Mouse (Mus musculus): ENCODE results near the gene Csnk2a1. TPM values are rescaled to one million over a fixed set of nuclear protein-coding genes. Genes with fewer than 3 reads are reported as not detected.
A peak's percentile ranks its signal among the peaks of the same experiment; 100 is the strongest.

Csnk2a1 gene
- total and polyA plus RNA-seq, 3 experiments = 88.5 to 130 TPM; not detected in 1

- Histone ChIP-seq H3K79me2 (ENCODE audit: control insufficient read depth, insufficient read depth, low read length, poor library complexity) (peaks cover 31% of the 10 kb centered on the region), H3K9ac (ENCODE audit: control insufficient read depth, low read depth, low read length, poor library complexity, severe bottlenecking) (no peak overlapping the region), H3K4me1 (ENCODE audit: control insufficient read depth in 1 of 2, insufficient read depth in 2 of 2, low read length in 2 of 2) (peaks cover 0 to 15% of the 10 kb centered on the region in 2 experiments; a peak in 1 of 4 replicates), H3K36me3 (ENCODE audit: control insufficient read depth in 1 of 2, insufficient read depth in 2 of 2, low read length in 2 of 2) (peaks cover 0 to 11% of the 10 kb centered on the region in 2 experiments; a peak in 2 of 4 replicates), H3K27me3 (ENCODE audit: control insufficient read depth in 1 of 2, insufficient read depth in 2 of 2, low read length in 2 of 2) (no peaks in the 10 kb centered on the region), H3K4me3 (ENCODE audit: control insufficient read depth in 1 of 2, insufficient read depth in 1 of 2, low read depth in 2 of 2, low read length in 2 of 2) (no peak overlapping the region), H3K27ac (ENCODE audit: control insufficient read depth, low read depth, low read length) (no peak overlapping the region), H3K9me3 (replicated peaks; ENCODE audit: insufficient read depth, low read length) (no peaks in the 10 kb centered on the region)
- TF ChIP-seq ZNF384 (IDR thresholded peaks at IDR 0.05; ENCODE audit: low read depth, low read length) (peak; percentile 66; the same call in 1 of the 2 replicates), CHD2 (IDR thresholded peaks at IDR 0.05; ENCODE audit: low read length) (no peak), NELFE (IDR thresholded peaks at IDR 0.05; ENCODE audit: low read depth, low read length) (no peak), ZMIZ1 (IDR thresholded peaks at IDR 0.05; ENCODE audit: low read depth, low read length) (no peak), MAZ (IDR thresholded peaks at IDR 0.05; ENCODE audit: low read depth, low read length) (no peak), POLR2AphosphoS5 (IDR thresholded peaks at IDR 0.05; ENCODE audit: borderline replicate concordance, low read depth, low read length) (no peak)
- DNase-seq (ENCODE audit: low read depth, low spot score) = no peak
These were observed 65.8 kb downstream of the Csnk2a1 start for GRCm38 (mm10) chr2:152292475-152292874.

- no peaks in the 10 kb centered on the region for H3K9me3 ChIP-seq (replicated peaks; ENCODE audit: insufficient read depth, low read length)
- peak overlapping the region; percentile 71 for H3K9ac ChIP-seq (ENCODE audit: control insufficient read depth, low read depth, low read length, poor library complexity, severe bottlenecking)
These were observed 66.6 kb downstream of the Csnk2a1 start for GRCm38 (mm10) chr2:152293179-152293726.

GRCm38 (mm10) chr2:152293727-152294475 is 67.3 kb downstream of the Csnk2a1 start, which contains the start of gene Tbc1d20:
Gene Tbc1d20, plus strand, starts transcription at chr2:152293828.
- no peaks in the 10 kb centered on the region for H3K9me3 ChIP-seq (replicated peaks; ENCODE audit: insufficient read depth, low read length)
- peak; percentile 95 for DNase-seq (ENCODE audit: low read depth, low spot score)
- H3K4me1 ChIP-seq (ENCODE audit: control insufficient read depth in 1 of 2, insufficient read depth in 2 of 2, low read length in 2 of 2) = peaks cover 0 to 15% of the 10 kb centered on the region in 2 experiments; a peak in 1 of 4 replicates
- H3K4me3 ChIP-seq (ENCODE audit: control insufficient read depth in 1 of 2, insufficient read depth in 1 of 2, low read depth in 2 of 2, low read length in 2 of 2) = peak within 1 kb of the TSS; percentile 91 to 98
- H3K79me2 ChIP-seq (ENCODE audit: control insufficient read depth, insufficient read depth, low read length, poor library complexity) = peaks cover 38% of the 10 kb centered on the region
- H3K27me3 ChIP-seq (ENCODE audit: control insufficient read depth in 1 of 2, insufficient read depth in 2 of 2, low read length in 2 of 2) = no peaks in the 10 kb centered on the region
- peak within 1 kb of the TSS; percentile 92 for H3K9ac ChIP-seq (ENCODE audit: control insufficient read depth, low read depth, low read length, poor library complexity, severe bottlenecking)
- peaks cover 0 to 11% of the 10 kb centered on the region in 2 experiments; a peak in 2 of 4 replicates for H3K36me3 ChIP-seq (ENCODE audit: control insufficient read depth in 1 of 2, insufficient read depth in 2 of 2, low read length in 2 of 2)
- H3K27ac ChIP-seq (ENCODE audit: control insufficient read depth, low read depth, low read length) = peak within 1 kb of the TSS; percentile 17
- TF ChIP-seq CHD1 (IDR thresholded peaks at IDR 0.05; ENCODE audit: low read depth, low read length) (no peak), JUND (IDR thresholded peaks at IDR 0.05; ENCODE audit: low read depth, low read length) (no peak), MAX (IDR thresholded peaks at IDR 0.05; ENCODE audit: low read length) (peak; percentile 90), ZMIZ1 (IDR thresholded peaks at IDR 0.05; ENCODE audit: low read depth, low read length) (peak; percentile 95), GATA1 (IDR thresholded peaks at IDR 0.05; ENCODE audit: low read depth, low read length) (no peak), POLR2A (IDR thresholded peaks at IDR 0.05; ENCODE audit: control insufficient read depth in 1 of 2, insufficient read depth in 1 of 2, low read depth in 1 of 2, low read length in 2 of 2, poor library complexity in 1 of 2) (peak; percentile 96 to 97), NRF1 (IDR thresholded peaks at IDR 0.05; ENCODE audit: insufficient read depth, low read depth, low read length, poor library complexity, severe bottlenecking) (peak; percentile 88), KAT2A (conservative IDR thresholded peaks at IDR 0.05; ENCODE audit: low read depth, low read length) (no peak; the same call in 1 of the 2 replicates), ZKSCAN1 (IDR thresholded peaks at IDR 0.05; ENCODE audit: low read depth, low read length) (no peak), TAL1 (IDR thresholded peaks at IDR 0.05; ENCODE audit: low read length) (no peak), MAZ (IDR thresholded peaks at IDR 0.05; ENCODE audit: low read depth, low read length) (no peak), TCF12 (IDR thresholded peaks at IDR 0.05; ENCODE audit: low read depth, low read length) (peak; percentile 61), ZNF384 (IDR thresholded peaks at IDR 0.05; ENCODE audit: low read depth, low read length) (no peak), RAD21 (IDR thresholded peaks at IDR 0.05; ENCODE audit: low read depth, low read length) (no peak), CHD2 (IDR thresholded peaks at IDR 0.05; ENCODE audit: low read length) (no peak), MXI1 (IDR thresholded peaks at IDR 0.05; ENCODE audit: low read depth, low read length) (peak; percentile 85), USF2 (IDR thresholded peaks at IDR 0.05; ENCODE audit: borderline replicate concordance in 1 of 2, insufficient read depth in 1 of 2, low read depth in 1 of 2, low read length in 2 of 2) (peak; percentile 35 to 88; a peak in 2 of 4 replicates), MYC (IDR thresholded peaks at IDR 0.05; ENCODE audit: low read depth, low read length) (0 out of 2 replicates have a peak, but pooled peaks have one; percentile 12), SMC3 (IDR thresholded peaks at IDR 0.05; ENCODE audit: low read depth, low read length) (no peak), POLR2AphosphoS2 (IDR thresholded peaks at IDR 0.05; ENCODE audit: low read length) (peak; percentile 89)

More at GRCm38 (mm10) chr2:152293179-152293726, 66.6 kb downstream of the Csnk2a1 start:
- Histone ChIP-seq H3K27me3 (ENCODE audit: control insufficient read depth in 1 of 2, insufficient read depth in 2 of 2, low read length in 2 of 2) (no peaks in the 10 kb centered on the region), H3K27ac (ENCODE audit: control insufficient read depth, low read depth, low read length) (peak overlapping the region; percentile 11; the same call in 1 of the 2 replicates), H3K79me2 (ENCODE audit: control insufficient read depth, insufficient read depth, low read length, poor library complexity) (peaks cover 36% of the 10 kb centered on the region), H3K4me1 (ENCODE audit: control insufficient read depth in 1 of 2, insufficient read depth in 2 of 2, low read length in 2 of 2) (peaks cover 0 to 15% of the 10 kb centered on the region in 2 experiments; a peak in 1 of 4 replicates), H3K36me3 (ENCODE audit: control insufficient read depth in 1 of 2, insufficient read depth in 2 of 2, low read length in 2 of 2) (peaks cover 0 to 11% of the 10 kb centered on the region in 2 experiments; a peak in 2 of 4 replicates), H3K4me3 (ENCODE audit: control insufficient read depth in 1 of 2, insufficient read depth in 1 of 2, low read depth in 2 of 2, low read length in 2 of 2) (peak overlapping the region; percentile 70 to 91)
- DNase-seq (ENCODE audit: low read depth, low spot score) = no peak
- TF ChIP-seq EP300 (IDR thresholded peaks at IDR 0.05; ENCODE audit: low read depth in 1 of 2, low read length in 2 of 2) (0 out of 4 replicates have a peak, but pooled peaks of 1 of the 2 experiments have one; percentile 3), GABPA (IDR thresholded peaks at IDR 0.05; ENCODE audit: low read depth, low read length) (no peak)

Data from MEL (cell line).